Mouse (Mus musculus) adrenal gland (tissue): Measurements from ENCODE around the gene Wdr75.

ENCODE experiments used
- intact Hi-C: fragments of 180-260 bp; cut with DNase I; formaldehyde crosslinking; loops from one replicate; pipeline ENCODE4 v1.15.1; 2025

The Wdr75 gene

GRCm38 (mm10) chr1:45835362-45836063 is 40.5 kb downstream of the Wdr75 start:
- intact Hi-C loops: loop anchor here (5.0 kb wide), 1 partner anchor 92 kb away; the partner anchor contains the start of gene Slc40a1

GRCm38 (mm10) chr1:45837736-45838135 is 42.8 kb downstream of the Wdr75 start:
- intact Hi-C loops: loop anchor here (5.0 kb wide), 1 partner anchor 90 kb away; the partner anchor contains the start of gene Slc40a1

- intact Hi-C loops: loop anchor here (5.0 kb wide), 1 partner anchor 89 kb away; the partner anchor contains the start of gene Slc40a1
Measured at GRCm38 (mm10) chr1:45838271-45838670, 43.3 kb downstream of the Wdr75 start.

- intact Hi-C loops: no loop called here
Measured at GRCm38 (mm10) chr1:45845466-45845865, 50.5 kb downstream of the Wdr75 start.

- intact Hi-C loops: no loop called here
Measured at GRCm38 (mm10) chr1:45858038-45858437, 63.1 kb downstream of the Wdr75 start.

GRCm38 (mm10) chr1:45860349-45860748 is 65.4 kb downstream of the Wdr75 start:
- intact Hi-C loops: no loop called here

DNA sequence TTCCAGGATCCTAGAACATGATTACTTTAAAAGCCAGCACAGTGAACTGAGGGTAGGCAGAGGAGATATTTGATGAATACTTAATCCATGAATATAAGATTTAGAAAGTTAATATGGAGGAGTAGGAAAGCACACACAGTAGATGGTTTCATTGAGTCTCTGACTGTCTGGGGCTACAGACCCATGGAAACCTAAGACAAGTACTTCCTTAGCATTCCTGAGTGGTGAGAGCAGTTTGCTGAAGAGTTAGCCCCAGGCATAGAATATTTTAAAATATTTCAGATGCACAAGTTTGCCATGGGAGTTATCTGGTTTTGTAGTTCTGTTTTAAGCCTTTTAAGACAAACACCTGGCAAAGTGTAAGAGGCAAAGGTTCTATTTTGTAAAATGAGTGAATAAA is 66.2 kb downstream of the Wdr75 start:
- intact Hi-C loops: no loop called here

GRCm38 (mm10) chr1:45863641-45864040 is 68.7 kb downstream of the Wdr75 start:
- intact Hi-C loops: no loop called here

DNA sequence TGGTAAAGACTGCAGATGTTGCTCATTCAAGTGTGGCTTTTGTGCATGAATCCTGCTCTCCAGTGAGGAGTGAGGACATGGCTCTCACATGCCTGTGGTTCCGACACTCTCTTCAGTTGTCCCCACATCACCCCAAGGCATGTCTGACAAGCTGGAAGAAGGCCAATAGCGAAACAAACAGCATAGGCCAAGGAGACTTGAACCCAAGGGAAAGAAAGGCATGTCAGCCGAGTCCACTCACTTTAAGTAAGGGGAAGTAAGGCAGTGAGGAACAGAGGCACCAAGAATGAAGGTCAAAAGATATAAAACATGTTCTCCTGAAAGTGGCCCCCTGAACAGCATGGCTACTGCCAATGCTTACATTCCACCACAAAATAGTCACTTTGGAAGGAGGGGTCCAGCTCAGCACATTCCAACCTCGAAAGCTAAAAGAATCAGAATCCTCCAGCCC is 69.6 kb downstream of the Wdr75 start:
- intact Hi-C loops: no loop called here

- intact Hi-C loops: no loop called here
Measured at GRCm38 (mm10) chr1:45865316-45865715, 70.3 kb downstream of the Wdr75 start.

DNA sequence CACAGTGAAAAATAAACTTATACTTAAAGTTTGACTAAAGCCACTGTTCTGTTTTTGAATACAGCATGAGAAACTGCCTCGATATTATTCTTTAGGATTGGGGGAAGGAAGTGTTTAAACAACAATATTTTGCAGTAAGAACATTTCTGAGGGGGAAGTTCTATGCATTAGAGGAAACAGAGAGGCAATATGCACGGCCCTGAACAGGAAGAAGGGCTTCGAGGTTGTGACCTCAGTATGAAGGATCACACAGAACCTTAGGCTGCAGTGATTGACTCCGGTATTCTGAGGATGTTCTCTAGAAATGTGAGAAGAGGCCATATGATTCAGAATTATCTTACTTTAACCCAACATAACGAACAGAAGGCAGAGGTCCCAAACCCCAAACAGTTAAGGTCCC is 70.8 kb downstream of the Wdr75 start:
- intact Hi-C loops: no loop called here

DNA sequence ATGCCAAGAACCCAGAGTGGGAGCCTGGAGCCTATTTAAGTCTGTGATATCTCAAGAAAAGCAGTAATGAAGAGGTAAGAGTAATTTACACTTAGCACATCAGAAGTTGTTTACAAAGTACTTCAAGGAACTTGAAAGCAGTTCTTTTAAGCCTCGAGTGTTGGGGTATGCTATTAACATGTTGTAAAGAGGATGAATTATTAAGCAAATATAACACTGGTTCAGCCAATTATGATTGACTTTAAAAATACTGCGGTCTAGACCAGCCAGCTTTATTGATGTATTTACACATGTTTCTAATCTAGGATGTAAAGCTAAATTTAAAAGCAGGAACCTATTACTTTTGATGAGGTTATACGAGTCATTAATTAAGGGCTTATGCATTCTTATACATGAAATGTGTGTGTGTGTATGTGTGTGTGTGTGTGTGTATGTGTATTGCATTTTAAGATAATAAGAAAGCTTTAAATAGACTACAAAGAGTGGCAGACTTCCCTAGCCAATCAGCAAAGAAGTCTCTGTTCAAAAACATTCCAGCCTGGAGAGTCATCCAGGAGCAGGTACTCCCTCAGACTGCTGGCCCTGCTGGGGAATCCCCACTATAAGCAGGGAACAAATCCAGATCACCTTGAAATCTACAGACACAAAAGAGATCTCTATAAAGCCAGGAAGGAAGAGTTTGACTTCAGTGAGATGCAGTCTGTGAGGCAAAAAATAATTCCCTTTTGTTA is 71.5 kb downstream of the Wdr75 start:
- intact Hi-C loops: no loop called here

- intact Hi-C loops: no loop called here
Measured at GRCm38 (mm10) chr1:45868050-45868449, 73.1 kb downstream of the Wdr75 start.

GRCm38 (mm10) chr1:45868479-45869137 is 73.6 kb downstream of the Wdr75 start:
- intact Hi-C loops: no loop called here
